Mouse (Mus musculus): ENCODE data around the gene Tmem40. TPM values are rescaled to one million over a fixed set of nuclear protein-coding genes. Genes with fewer than 3 reads are reported as not detected.

Gene Tmem40
- polyA plus RNA-seq, 1 experiment from 2014 or later: 24.7 TPM

- Histone ChIP-seq H3K27ac (replicated peaks) (no peak overlapping the region), H3K4me2 (no peak overlapping the region), H3K36me3 (replicated peaks) (no peaks in the 10 kb centered on the region), H3K4me3 (replicated peaks) (no peak overlapping the region), H3K27me3 (no peaks in the 10 kb centered on the region), H3K9me3 (replicated peaks) (no peaks in the 10 kb centered on the region), H3K9ac (no peak overlapping the region), H3K4me1 (replicated peaks) (peaks cover 32% of the 10 kb centered on the region)
- 23% methylated on average over 4 of the region's 4 CpGs for WGBS (ENCODE audit: insufficient replicate concordance)
- peak; percentile 20; the same call in 1 of the 2 replicates for ATAC-seq (ENCODE audit: insufficient read depth)
These were observed 6.0 kb upstream of the Tmem40 start for GRCm38 (mm10) chr6:115768207-115768606.

GRCm38 (mm10) chr6:115767357-115767756, 5.1 kb upstream of the Tmem40 start:
- no peak overlapping the region for H3K4me3 ChIP-seq (replicated peaks)
- H3K36me3 ChIP-seq (replicated peaks): no peaks in the 10 kb centered on the region
- H3K9me3 ChIP-seq (replicated peaks): no peaks in the 10 kb centered on the region
- no peak overlapping the region for H3K4me2 ChIP-seq
- ATAC-seq (ENCODE audit: insufficient read depth): no peak
- peaks cover 40% of the 10 kb centered on the region for H3K4me1 ChIP-seq (replicated peaks)
- no peak overlapping the region for H3K27ac ChIP-seq (replicated peaks)
- H3K27me3 ChIP-seq: no peaks in the 10 kb centered on the region
- H3K9ac ChIP-seq: no peak overlapping the region
- WGBS (ENCODE audit: insufficient replicate concordance): 26% methylated on average over 9 of the region's 9 CpGs

DNA sequence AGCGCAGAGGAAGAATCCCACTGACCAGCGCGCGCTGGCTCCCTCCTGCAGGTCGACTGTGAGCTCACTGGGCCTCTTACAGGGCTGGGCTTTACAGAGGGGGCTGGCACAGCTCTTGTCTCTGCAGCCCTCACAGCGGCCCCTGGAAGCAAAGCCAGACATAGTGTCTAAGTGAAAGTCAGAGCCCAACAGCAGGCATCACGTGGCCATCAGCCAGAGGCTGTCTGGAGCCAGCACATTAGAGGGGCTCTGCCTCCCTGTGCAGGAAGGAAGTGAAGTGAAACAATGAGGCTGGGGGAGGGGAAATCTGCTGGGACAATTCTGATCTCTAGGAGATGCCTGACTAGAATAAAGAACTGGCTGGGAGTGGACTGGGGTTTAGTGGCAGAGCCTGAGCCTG, 2.0 kb upstream of the Tmem40 start:
- 10% methylated on average over 7 of the region's 7 CpGs for WGBS (ENCODE audit: insufficient replicate concordance)
- Histone ChIP-seq H3K4me1 (replicated peaks) (peaks cover 71% of the 10 kb centered on the region), H3K36me3 (replicated peaks) (no peaks in the 10 kb centered on the region), H3K4me3 (replicated peaks) (no peak overlapping the region), H3K27me3 (no peaks in the 10 kb centered on the region), H3K4me2 (peak overlapping the region; percentile 48), H3K9me3 (replicated peaks) (no peaks in the 10 kb centered on the region), H3K27ac (replicated peaks) (peak overlapping the region; percentile 70), H3K9ac (peak overlapping the region; percentile 27; the same call in 1 of the 2 replicates)
- peak; percentile 13; the same call in 1 of the 2 replicates for ATAC-seq (ENCODE audit: insufficient read depth)

DNA sequence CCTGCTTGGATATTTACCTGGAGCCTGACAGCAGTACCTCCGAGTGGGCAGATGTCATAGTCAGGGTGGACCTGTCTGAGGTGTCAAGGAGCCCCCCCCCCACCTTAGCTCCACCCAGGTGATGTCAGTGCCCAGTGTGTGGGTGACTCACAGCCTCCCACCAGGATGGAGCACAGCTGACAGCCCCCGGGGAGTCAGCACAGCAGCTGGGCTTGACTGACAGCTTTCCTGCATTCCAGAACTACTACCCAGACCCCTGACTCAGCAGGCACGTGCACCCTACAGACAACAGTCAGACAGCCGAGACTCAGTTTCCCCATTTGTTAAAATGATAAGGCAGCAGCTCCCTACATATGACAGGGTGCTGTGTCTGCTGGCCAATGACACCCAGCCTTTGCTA, 1.2 kb downstream of the Tmem40 start:
- WGBS (ENCODE audit: insufficient replicate concordance): 37% methylated on average over 4 of the region's 4 CpGs
- Histone ChIP-seq H3K27ac (replicated peaks) (no peak overlapping the region), H3K4me2 (no peak overlapping the region)

DNA sequence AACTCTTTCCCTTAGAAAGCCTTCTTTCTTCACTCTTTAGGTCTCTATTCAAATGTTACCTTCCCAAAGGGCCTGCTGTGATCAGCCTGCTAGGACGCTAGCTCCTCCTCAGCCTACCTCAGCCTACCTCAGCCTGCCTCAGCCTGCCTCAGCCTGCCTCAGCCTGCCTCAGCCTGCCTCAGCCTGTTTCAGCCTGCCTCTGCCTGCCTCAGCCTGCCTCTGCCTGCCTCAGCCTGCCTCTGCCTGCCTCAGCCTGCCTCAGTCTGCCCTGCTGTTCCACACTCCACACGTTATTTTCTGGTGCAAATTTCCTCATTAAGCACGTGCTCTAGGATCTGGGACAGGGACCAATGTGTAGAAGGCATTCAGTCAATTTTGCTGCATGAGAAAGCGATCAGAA, 2.1 kb downstream of the Tmem40 start:
- 0 out of 2 replicates have a peak overlapping the region, but pooled peaks have one; percentile 64 for H3K9ac ChIP-seq
- no peaks in the 10 kb centered on the region for H3K9me3 ChIP-seq (replicated peaks)
- H3K27ac ChIP-seq (replicated peaks): peak overlapping the region; percentile 82
- H3K4me1 ChIP-seq (replicated peaks): peaks cover 87% of the 10 kb centered on the region
- ATAC-seq (ENCODE audit: insufficient read depth): no peak
- WGBS (ENCODE audit: insufficient replicate concordance): 82% methylated on average over 4 of the region's 4 CpGs
- H3K27me3 ChIP-seq: no peaks in the 10 kb centered on the region
- no peaks in the 10 kb centered on the region for H3K36me3 ChIP-seq (replicated peaks)
- H3K4me2 ChIP-seq: no peak overlapping the region
- no peak overlapping the region for H3K4me3 ChIP-seq (replicated peaks)

More for the DNA sequence above, 1.2 kb downstream of the Tmem40 start:
- no peak for ATAC-seq (ENCODE audit: insufficient read depth)
- Histone ChIP-seq H3K9me3 (replicated peaks) (no peaks in the 10 kb centered on the region), H3K9ac (no peak overlapping the region), H3K36me3 (replicated peaks) (no peaks in the 10 kb centered on the region), H3K4me3 (replicated peaks) (no peak overlapping the region), H3K4me1 (replicated peaks) (peaks cover 78% of the 10 kb centered on the region), H3K27me3 (no peaks in the 10 kb centered on the region)

- ATAC-seq (ENCODE audit: insufficient read depth): peak; percentile 4; the same call in 1 of the 2 replicates
- Histone ChIP-seq H3K27ac (replicated peaks) (peak overlapping the region; percentile 82), H3K27me3 (no peaks in the 10 kb centered on the region), H3K9me3 (replicated peaks) (no peaks in the 10 kb centered on the region), H3K4me1 (replicated peaks) (peaks cover 92% of the 10 kb centered on the region), H3K36me3 (replicated peaks) (no peaks in the 10 kb centered on the region), H3K4me3 (replicated peaks) (peak overlapping the region; percentile 59), H3K9ac (peak overlapping the region; percentile 64), H3K4me2 (peak overlapping the region; percentile 70)
- WGBS (ENCODE audit: insufficient replicate concordance): 24% methylated on average over 5 of the region's 5 CpGs
These were observed 2.7 kb downstream of the Tmem40 start for GRCm38 (mm10) chr6:115759461-115759860.

DNA sequence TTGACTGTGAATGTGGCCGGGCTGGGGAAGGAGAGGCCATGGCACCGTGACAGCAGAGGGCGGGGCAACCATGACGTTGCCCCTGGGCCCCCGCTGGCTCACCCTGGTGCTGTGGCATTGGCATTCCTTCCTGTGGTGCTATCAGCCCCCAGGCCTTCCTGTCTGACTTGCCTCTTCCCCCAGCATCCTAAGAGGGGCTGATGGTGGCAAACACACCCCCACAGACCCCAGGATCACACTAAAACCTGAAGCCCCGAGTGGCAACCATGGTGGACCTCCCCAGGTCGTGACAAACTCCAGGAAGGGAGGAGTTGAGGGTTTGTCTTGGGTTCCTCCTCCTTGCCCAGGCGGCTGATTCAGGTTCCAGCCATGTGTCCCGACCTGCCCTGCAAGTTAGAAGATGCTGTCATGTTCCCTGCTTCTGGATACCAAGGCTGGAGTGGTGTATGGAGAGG, 3.2 kb downstream of the Tmem40 start:
- Histone ChIP-seq H3K36me3 (replicated peaks) (no peaks in the 10 kb centered on the region), H3K4me2 (peak overlapping the region; percentile 70), H3K4me1 (replicated peaks) (peaks cover 88% of the 10 kb centered on the region), H3K4me3 (replicated peaks) (peak overlapping the region; percentile 59), H3K9me3 (replicated peaks) (no peaks in the 10 kb centered on the region), H3K27ac (replicated peaks) (peak overlapping the region; percentile 82), H3K27me3 (no peaks in the 10 kb centered on the region), H3K9ac (peak overlapping the region; percentile 64)
- ATAC-seq (ENCODE audit: insufficient read depth): peak; percentile 83
- 7% methylated on average over 9 of the region's 9 CpGs for WGBS (ENCODE audit: insufficient replicate concordance)

DNA sequence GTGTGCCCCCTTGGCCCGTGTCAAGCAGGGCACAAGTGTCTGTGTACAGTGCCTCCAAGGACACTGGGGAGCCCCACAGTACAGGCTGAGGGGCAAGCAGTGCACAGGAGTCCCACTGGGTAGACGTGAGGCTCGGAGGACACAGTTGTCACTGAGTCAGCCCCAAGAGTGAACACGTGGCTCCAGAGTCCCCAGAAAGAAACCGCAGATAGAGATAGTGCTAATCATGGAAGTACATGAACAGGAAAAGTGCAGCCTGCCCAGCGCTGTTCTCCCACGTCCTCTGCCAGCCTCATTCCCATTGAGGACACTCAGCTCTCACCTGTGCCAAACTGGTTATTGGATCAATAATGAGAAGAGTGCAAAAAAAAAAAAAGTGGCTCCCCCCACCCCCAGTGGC, 6.7 kb downstream of the Tmem40 start:
- no peaks in the 10 kb centered on the region for H3K27me3 ChIP-seq
- peak overlapping the region; percentile 30; the same call in 1 of the 2 replicates for H3K9ac ChIP-seq
- peak overlapping the region; percentile 74 for H3K27ac ChIP-seq (replicated peaks)
- WGBS (ENCODE audit: insufficient replicate concordance): 15% methylated on average over 7 of the region's 7 CpGs
- no peaks in the 10 kb centered on the region for H3K36me3 ChIP-seq (replicated peaks)
- no peak overlapping the region for H3K4me3 ChIP-seq (replicated peaks)
- no peaks in the 10 kb centered on the region for H3K9me3 ChIP-seq (replicated peaks)
- H3K4me1 ChIP-seq (replicated peaks): peaks cover 63% of the 10 kb centered on the region
- ATAC-seq (ENCODE audit: insufficient read depth): peak; percentile 75
- H3K4me2 ChIP-seq: peak overlapping the region; percentile 61

- Histone ChIP-seq H3K4me2 (no peak overlapping the region), H3K9ac (no peak overlapping the region), H3K4me1 (replicated peaks) (peaks cover 28% of the 10 kb centered on the region), H3K27me3 (no peaks in the 10 kb centered on the region), H3K36me3 (replicated peaks) (peaks cover 7% of the 10 kb centered on the region; the same call in 1 of the 2 replicates), H3K27ac (replicated peaks) (no peak overlapping the region), H3K9me3 (replicated peaks) (no peaks in the 10 kb centered on the region), H3K4me3 (replicated peaks) (no peak overlapping the region)
- WGBS (ENCODE audit: insufficient replicate concordance): 80% methylated on average over 1 of the region's 1 CpGs
- ATAC-seq (ENCODE audit: insufficient read depth): no peak
These were observed 15.9 kb downstream of the Tmem40 start for GRCm38 (mm10) chr6:115746326-115746725.

DNA sequence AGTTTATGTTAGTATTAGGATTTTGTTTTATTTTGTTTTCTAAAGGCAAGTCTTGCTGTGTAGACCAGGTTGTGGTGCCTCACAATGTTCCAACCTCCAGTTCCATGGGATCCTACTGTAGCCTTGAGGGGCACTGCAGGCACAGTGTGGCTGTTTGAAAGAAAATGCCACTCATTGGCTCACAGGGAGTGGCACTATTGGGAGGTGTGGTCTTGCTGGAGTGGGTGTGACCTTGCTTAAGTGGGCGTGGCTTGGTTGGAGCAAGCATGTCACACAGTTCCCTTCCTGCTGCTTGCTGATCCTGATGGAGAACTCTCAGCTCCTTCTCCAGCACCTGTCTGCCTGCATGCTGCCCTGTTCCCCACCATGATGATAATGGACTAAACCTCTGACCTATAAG, 18.6 kb downstream of the Tmem40 start:
- peak; percentile 87 for ATAC-seq (ENCODE audit: insufficient read depth)
- Histone ChIP-seq H3K4me1 (replicated peaks) (peaks cover 38% of the 10 kb centered on the region), H3K36me3 (replicated peaks) (peaks cover 7% of the 10 kb centered on the region), H3K4me2 (no peak overlapping the region), H3K9me3 (replicated peaks) (no peaks in the 10 kb centered on the region), H3K27ac (replicated peaks) (peak overlapping the region; percentile 54), H3K9ac (no peak overlapping the region), H3K4me3 (replicated peaks) (no peak overlapping the region), H3K27me3 (no peaks in the 10 kb centered on the region)
- WGBS (ENCODE audit: insufficient replicate concordance): 0% methylated on average over 1 of the region's 1 CpGs

GRCm38 (mm10) chr6:115739056-115739455, 23.2 kb downstream of the Tmem40 start:
- WGBS (ENCODE audit: insufficient replicate concordance): 79% methylated on average over 5 of the region's 5 CpGs
- ATAC-seq (ENCODE audit: insufficient read depth): no peak; the same call in 1 of the 2 replicates
- peaks cover 23% of the 10 kb centered on the region for H3K4me1 ChIP-seq (replicated peaks)
- no peak overlapping the region for H3K9ac ChIP-seq
- H3K4me3 ChIP-seq (replicated peaks): no peak overlapping the region
- H3K36me3 ChIP-seq (replicated peaks): peaks cover 7% of the 10 kb centered on the region
- H3K9me3 ChIP-seq (replicated peaks): no peaks in the 10 kb centered on the region
- H3K27ac ChIP-seq (replicated peaks): no peak overlapping the region
- H3K4me2 ChIP-seq: no peak overlapping the region
- H3K27me3 ChIP-seq: no peaks in the 10 kb centered on the region

GRCm38 (mm10) chr6:115734909-115735308, 27.3 kb downstream of the Tmem40 start:
- no peaks in the 10 kb centered on the region for H3K9me3 ChIP-seq (replicated peaks)
- no peak overlapping the region for H3K27ac ChIP-seq (replicated peaks)
- H3K27me3 ChIP-seq: no peaks in the 10 kb centered on the region
- H3K9ac ChIP-seq: no peak overlapping the region
- no peak overlapping the region for H3K4me3 ChIP-seq (replicated peaks)
- no peak overlapping the region for H3K4me2 ChIP-seq
- no peaks in the 10 kb centered on the region; the same call in 1 of the 2 replicates for H3K36me3 ChIP-seq (replicated peaks)
- H3K4me1 ChIP-seq (replicated peaks): peaks cover 10% of the 10 kb centered on the region; the same call in 1 of the 2 replicates
- WGBS (ENCODE audit: insufficient replicate concordance): 67% methylated on average over 4 of the region's 4 CpGs
- ATAC-seq (ENCODE audit: insufficient read depth): no peak

Data from liver, embryonic 15.5 days (tissue).